Mouse (Mus musculus): ENCODE results near the gene Agmo.

DNA sequence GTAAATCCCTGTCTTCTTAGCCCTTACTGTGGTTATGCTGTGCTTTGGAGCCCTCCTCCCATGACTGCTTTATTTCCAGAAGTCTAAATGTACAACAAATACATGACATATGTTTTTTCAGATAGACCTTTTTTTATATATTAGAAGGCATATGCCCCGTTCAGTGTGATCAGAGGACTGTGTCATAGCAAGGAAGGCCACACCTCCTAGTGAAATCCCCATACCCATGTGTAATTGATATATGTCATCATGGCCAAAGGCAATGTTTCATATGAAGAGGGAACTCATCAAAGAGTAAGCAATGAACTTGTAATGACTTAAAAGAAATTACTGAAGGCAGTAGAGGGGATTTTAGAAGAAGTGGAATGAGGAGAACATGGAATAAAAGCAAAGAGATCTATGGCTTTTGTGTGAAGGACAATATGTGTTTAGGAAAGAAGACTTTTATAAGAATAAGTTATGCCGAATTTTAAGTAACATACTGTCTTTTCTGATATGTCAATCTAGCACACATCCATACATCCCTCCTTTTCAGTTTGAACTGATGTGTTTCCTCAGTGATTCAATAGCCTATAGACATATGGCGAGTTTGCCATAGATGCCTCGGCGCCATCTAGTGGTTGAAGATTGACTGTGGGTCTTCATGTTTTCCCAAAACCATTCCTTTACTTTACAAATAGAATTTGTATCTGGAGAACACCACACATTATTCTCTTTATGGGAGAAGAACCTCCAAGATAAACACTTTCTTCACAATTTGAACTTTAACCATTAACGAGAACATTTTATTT, 209.1 kb downstream of the Agmo start:
- TF ChIP-seq CTCF (IDR thresholded peaks at IDR 0.05; ENCODE audit: borderline replicate concordance, insufficient read depth, low read length) (no peak), POLR2A (IDR thresholded peaks at IDR 0.05; ENCODE audit: low read depth, low read length) (no peak)
